Mouse (Mus musculus) C2C12 (cell line): ENCODE measurements at regions not wholly inside any gene's neighbourhood (a gene's known extent, or its start where the extent isn't known, plus 50 kb on each side); places are given as distances from the start of the nearest gene placed in this dataset.

Experiments
- CTCF ChIP-seq: IDR thresholded peaks from one replicate; pipeline ENCODE4 v1.5.1; 2011; ENCODE audit not compliant: control insufficient read depth, insufficient read depth, insufficient read length
- MAX ChIP-seq: IDR thresholded peaks from one replicate; pipeline ENCODE4 v1.6.1; 2011; ENCODE audit warnings: mild to moderate bottlenecking, control low read depth
- MYOD1 ChIP-seq: IDR thresholded peaks from one replicate; pipeline ENCODE4 v1.6.1; 2011; ENCODE audit warnings: low read depth; ENCODE audit not compliant: control insufficient read depth, insufficient read length

DNA sequence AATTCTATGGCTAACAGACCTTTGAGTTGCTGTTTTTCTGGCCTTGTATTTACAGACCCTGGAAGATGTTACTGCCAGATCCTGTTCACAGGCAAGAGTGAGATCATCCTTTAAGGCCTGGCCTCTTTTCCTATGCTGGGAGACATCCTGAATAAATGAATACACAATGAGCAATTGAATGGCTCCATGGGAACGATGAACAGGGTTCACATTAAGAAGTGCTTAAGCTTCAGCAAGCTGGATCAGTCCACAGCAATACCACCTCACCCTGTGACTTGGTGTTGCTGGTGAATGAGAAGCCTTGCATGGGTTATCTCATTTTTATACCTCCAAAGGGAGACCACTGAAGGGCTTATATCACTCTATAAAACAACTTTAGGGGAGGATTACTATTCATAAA lies 405.1 kb upstream of the Tnc start:
- TF ChIP-seq CTCF (no peak), MYOD1 (no peak), MAX (no peak)
